Mouse (Mus musculus) forebrain, embryonic 10.5 days (tissue): Measurements from ENCODE around the gene Arfgap3. TPM values are rescaled to one million over a fixed set of nuclear protein-coding genes. Genes with fewer than 3 reads are reported as not detected.
A peak's percentile ranks its signal among the peaks of the same experiment; 100 is the strongest.
"Not testable (repeated sequence)": the region's sequence is repeated elsewhere in the genome, so short reads cannot be mapped to it uniquely, and the experiment has no call there.

Experiments used
- DNase-seq: peaks from one replicate; pipeline ENCODE4 v3.0.0-alpha.2; 2017; ENCODE audit warnings: low spot score; ENCODE audit errors: extremely low spot score
- H3K27ac ChIP-seq: fragments of 300-500 bp; sonication (generic); 2 replicates; pipeline ENCODE4 v1.5.1; 2016; ENCODE audit warnings: mild to moderate bottlenecking
- H3K27me3 ChIP-seq: fragments of 300-500 bp; sonication (generic); 2 replicates; pipeline ENCODE4 v1.6.1; 2016; ENCODE audit warnings: mild to moderate bottlenecking; ENCODE audit not compliant: poor library complexity, severe bottlenecking
- H3K36me3 ChIP-seq: fragments of 300-500 bp; sonication (generic); replicated peaks from 2 replicates; pipeline ENCODE4 v1.6.1; 2016; ENCODE audit warnings: mild to moderate bottlenecking, moderate library complexity
- H3K4me1 ChIP-seq: fragments of 300-500 bp; sonication (generic); 2 replicates; pipeline ENCODE4 v1.6.1; 2016
- H3K4me3 ChIP-seq: fragments of 300-500 bp; sonication (generic); 2 replicates; pipeline ENCODE4 v1.5.1; 2016; ENCODE audit warnings: mild to moderate bottlenecking, moderate library complexity
- H3K9me3 ChIP-seq: fragments of 300-500 bp; sonication (generic); 2 replicates; pipeline ENCODE4 v1.6.1; 2016; ENCODE audit warnings: mild to moderate bottlenecking, moderate library complexity
- WGBS: fragments of 180-500 bp; shearing (Covaris S2); methylation state at CpG from one replicate; pipeline ENCODE4 v1.1.7; 2016; 5-methylcytosine and 5-hydroxymethylcytosine counted together
- polyA plus RNA-seq: library from polyadenylated mRNA; unstranded; fragments of >200 nt; fragmentation: Nextera tagmentation; extraction: Ambion mirVana; gene quantifications from 2 replicates; pipeline ENCODE4 v1.2.1, GENCODE M21; 2016

Gene Arfgap3
- polyA plus RNA-seq, 1 experiment from 2014 or later: 24.4 TPM

GRCm38 (mm10) chr15:83364194-83364593 is 14.1 kb upstream of the Arfgap3 start:
- WGBS: 75% methylated on average over 3 of the region's 3 CpGs

GRCm38 (mm10) chr15:83362813-83363212 is 12.8 kb upstream of the Arfgap3 start:
- WGBS: 93% methylated on average over 1 of the region's 1 CpGs
- H3K4me3 ChIP-seq, H3K9me3 ChIP-seq: not testable (repeated sequence)

More at GRCm38 (mm10) chr15:83364194-83364593, 14.1 kb upstream of the Arfgap3 start:
- Histone ChIP-seq H3K36me3 (no peaks in the 10 kb centered on the region), H3K9me3 (peaks cover 7% of the 10 kb centered on the region; the same call in 1 of the 2 replicates), H3K4me1 (peaks cover 7% of the 10 kb centered on the region), H3K27ac (no peak overlapping the region), H3K27me3 (peaks cover 26% of the 10 kb centered on the region), H3K4me3 (no peak overlapping the region)
- no peak for DNase-seq

GRCm38 (mm10) chr15:83360899-83361298 is 10.9 kb upstream of the Arfgap3 start:
- not testable (repeated sequence) for H3K9me3 ChIP-seq, H3K36me3 ChIP-seq, H3K4me3 ChIP-seq, H3K27me3 ChIP-seq, H3K4me1 ChIP-seq, DNase-seq, H3K27ac ChIP-seq
- 72% methylated on average over 5 of the region's 5 CpGs for WGBS

More at GRCm38 (mm10) chr15:83362813-83363212, 12.8 kb upstream of the Arfgap3 start:
- not testable (repeated sequence) for H3K4me1 ChIP-seq, H3K36me3 ChIP-seq, H3K27ac ChIP-seq, DNase-seq
- peaks cover 21% of the 10 kb centered on the region for H3K27me3 ChIP-seq

GRCm38 (mm10) chr15:83360140-83360539 is 10.1 kb upstream of the Arfgap3 start:
- no peak for DNase-seq
- no peaks in the 10 kb centered on the region for H3K36me3 ChIP-seq
- no peaks in the 10 kb centered on the region for H3K27me3 ChIP-seq

GRCm38 (mm10) chr15:83358476-83358875 is 8.4 kb upstream of the Arfgap3 start:
- WGBS: 83% methylated on average over 1 of the region's 1 CpGs
- no peaks in the 10 kb centered on the region for H3K9me3 ChIP-seq

More at GRCm38 (mm10) chr15:83360140-83360539, 10.1 kb upstream of the Arfgap3 start:
- Histone ChIP-seq H3K4me1 (no peaks in the 10 kb centered on the region), H3K27ac (no peak overlapping the region), H3K4me3 (no peak overlapping the region), H3K9me3 (no peaks in the 10 kb centered on the region)
- WGBS: 87% methylated on average over 3 of the region's 3 CpGs

GRCm38 (mm10) chr15:83351546-83351945 is 1.5 kb upstream of the Arfgap3 start:
- peaks cover 12% of the 10 kb centered on the region for H3K27me3 ChIP-seq
- DNase-seq: no peak
- no peaks in the 10 kb centered on the region for H3K36me3 ChIP-seq
- no peak overlapping the region for H3K27ac ChIP-seq
- peaks cover 23% of the 10 kb centered on the region for H3K4me1 ChIP-seq
- H3K9me3 ChIP-seq: no peaks in the 10 kb centered on the region
- 84% methylated on average over 4 of the region's 4 CpGs for WGBS
- H3K4me3 ChIP-seq: no peak overlapping the region

More at GRCm38 (mm10) chr15:83358476-83358875, 8.4 kb upstream of the Arfgap3 start:
- DNase-seq: no peak
- Histone ChIP-seq H3K4me3 (no peak overlapping the region), H3K4me1 (no peaks in the 10 kb centered on the region), H3K27ac (no peak overlapping the region), H3K27me3 (no peaks in the 10 kb centered on the region), H3K36me3 (no peaks in the 10 kb centered on the region)

GRCm38 (mm10) chr15:83350859-83351258 is 812 bp upstream of the Arfgap3 start:
- Histone ChIP-seq H3K4me1 (peaks cover 23% of the 10 kb centered on the region), H3K36me3 (0 out of 2 replicates have a peak, but pooled peaks cover 5% of the 10 kb centered on the region), H3K27me3 (peaks cover 12% of the 10 kb centered on the region), H3K27ac (peak overlapping the region; percentile 87), H3K4me3 (peak overlapping the region; percentile 93), H3K9me3 (no peaks in the 10 kb centered on the region)
- 56% methylated on average over 2 of the region's 2 CpGs for WGBS
- DNase-seq: no peak

DNA sequence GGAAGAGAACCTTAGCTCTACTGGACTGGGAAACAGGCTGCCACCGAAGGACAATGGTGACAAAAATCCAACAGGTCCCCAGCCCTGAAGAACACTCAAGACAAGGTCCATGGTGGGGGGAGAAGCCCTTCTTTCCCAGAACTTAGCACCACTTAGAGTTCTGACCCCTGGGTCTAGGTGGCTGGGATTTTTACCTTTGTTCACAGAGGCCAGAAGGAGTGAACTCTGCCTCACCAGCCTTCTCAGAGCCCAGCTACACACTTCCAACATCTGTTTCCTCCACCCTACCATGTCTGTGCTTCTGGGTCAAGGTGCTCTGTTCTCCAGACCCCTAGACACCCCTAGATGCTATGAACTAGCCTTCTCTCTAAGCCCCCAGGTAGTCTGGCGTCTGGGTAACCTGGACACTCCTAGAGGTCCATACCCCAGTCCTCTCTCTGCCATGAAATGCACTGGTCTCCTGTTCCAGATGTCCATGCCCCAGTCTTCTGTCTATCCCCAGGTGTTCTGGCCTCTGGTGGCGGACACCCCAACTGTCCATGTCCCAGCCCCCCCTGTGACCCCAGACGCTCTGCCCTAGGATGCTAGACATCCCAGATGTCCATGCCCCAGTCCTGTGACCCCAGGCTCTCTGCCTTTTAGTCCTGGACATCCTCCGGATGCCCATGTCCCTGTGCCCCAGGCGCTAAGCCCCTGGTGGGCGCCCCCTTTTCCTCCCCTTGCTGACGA is 658 bp downstream of the Arfgap3 start:
- peak overlapping the region; percentile 87 for H3K27ac ChIP-seq
- WGBS: 17% methylated on average over 8 of the region's 8 CpGs
- H3K4me3 ChIP-seq: peak overlapping the region; percentile 93
- 0 out of 2 replicates have a peak, but pooled peaks cover 6% of the 10 kb centered on the region for H3K36me3 ChIP-seq
- H3K9me3 ChIP-seq: no peaks in the 10 kb centered on the region
- no peak for DNase-seq
- H3K4me1 ChIP-seq: peaks cover 31% of the 10 kb centered on the region
- peaks cover 12% of the 10 kb centered on the region for H3K27me3 ChIP-seq

DNA sequence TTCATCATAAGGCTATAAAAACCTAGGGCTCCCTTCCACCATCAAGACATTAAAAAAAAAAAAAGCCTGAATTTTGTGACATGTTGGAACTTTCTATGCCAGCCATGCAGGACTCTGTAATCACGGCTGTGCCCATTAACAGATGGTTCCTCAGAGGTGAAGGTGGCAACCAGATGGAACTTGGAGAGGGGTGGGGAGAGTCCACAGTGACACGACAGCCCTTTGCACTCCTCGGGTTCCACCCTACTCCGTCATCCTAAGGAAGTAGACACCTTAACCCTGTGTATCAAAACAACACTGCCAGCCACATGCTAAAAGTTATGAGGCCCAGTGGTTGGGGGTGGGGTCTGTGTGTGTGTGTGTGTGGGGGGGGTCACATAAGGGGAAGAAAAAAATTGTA is 1.3 kb downstream of the Arfgap3 start:
- H3K27ac ChIP-seq: no peak overlapping the region
- H3K4me1 ChIP-seq: peaks cover 38% of the 10 kb centered on the region
- H3K36me3 ChIP-seq: 0 out of 2 replicates have a peak, but pooled peaks cover 6% of the 10 kb centered on the region
- peak overlapping the region; percentile 93; the same call in 1 of the 2 replicates for H3K4me3 ChIP-seq
- no peaks in the 10 kb centered on the region for H3K9me3 ChIP-seq
- DNase-seq: no peak
- WGBS: 79% methylated on average over 4 of the region's 4 CpGs
- H3K27me3 ChIP-seq: peaks cover 12% of the 10 kb centered on the region

DNA sequence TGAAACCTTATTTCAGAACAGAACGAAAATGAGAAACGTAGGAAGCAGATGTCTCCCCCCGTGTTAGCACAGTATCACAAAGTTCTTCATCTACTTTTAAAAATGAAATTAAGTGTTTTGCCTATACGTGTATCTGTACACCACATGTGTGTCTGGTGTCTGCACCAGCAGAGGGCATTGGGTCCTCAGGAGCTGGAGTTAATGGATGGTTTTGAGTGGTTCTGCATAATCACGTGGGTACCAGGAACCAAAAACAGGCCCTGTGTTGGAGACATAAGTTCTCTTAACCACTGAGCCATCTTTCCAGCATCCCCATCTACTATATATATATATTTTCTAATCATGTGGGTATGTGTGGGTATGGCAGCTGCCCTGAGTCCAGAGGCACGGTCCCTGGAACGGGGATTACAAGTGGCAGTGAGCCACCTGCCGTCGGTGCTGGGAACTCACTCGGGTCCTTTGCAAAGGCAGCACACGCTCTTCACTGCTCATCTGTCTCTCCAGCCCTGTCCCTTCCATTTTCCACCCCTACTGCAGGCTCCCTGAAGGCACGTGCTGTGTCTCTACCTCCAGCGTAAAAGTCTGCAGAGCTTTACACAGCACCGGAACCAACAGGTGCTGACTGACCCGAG is 4.0 kb downstream of the Arfgap3 start:
- Histone ChIP-seq H3K27ac (no peak overlapping the region), H3K4me3 (no peak overlapping the region), H3K27me3 (peaks cover 5% of the 10 kb centered on the region), H3K36me3 (peaks cover 19% of the 10 kb centered on the region), H3K4me1 (peaks cover 38% of the 10 kb centered on the region), H3K9me3 (no peaks in the 10 kb centered on the region)
- no peak for DNase-seq
- 89% methylated on average over 15 of the region's 15 CpGs for WGBS

- peaks cover 27% of the 10 kb centered on the region for H3K36me3 ChIP-seq
- H3K27me3 ChIP-seq: no peaks in the 10 kb centered on the region
- no peak overlapping the region for H3K4me3 ChIP-seq
- H3K4me1 ChIP-seq: peaks cover 30% of the 10 kb centered on the region
- no peak for DNase-seq
- H3K9me3 ChIP-seq: no peaks in the 10 kb centered on the region
- H3K27ac ChIP-seq: 0 out of 2 replicates have a peak overlapping the region, but pooled peaks have one; percentile 60
- WGBS: 88% methylated on average over 7 of the region's 7 CpGs
Measured at GRCm38 (mm10) chr15:83344956-83345355, 5.1 kb downstream of the Arfgap3 start.

- peak overlapping the region; percentile 60 for H3K27ac ChIP-seq
Measured at GRCm38 (mm10) chr15:83344157-83344556, 5.9 kb downstream of the Arfgap3 start.

GRCm38 (mm10) chr15:83338908-83339307 is 11.1 kb downstream of the Arfgap3 start:
- no peak overlapping the region for H3K4me3 ChIP-seq
- no peaks in the 10 kb centered on the region for H3K9me3 ChIP-seq
- 89% methylated on average over 6 of the region's 6 CpGs for WGBS
- no peak for DNase-seq
- no peaks in the 10 kb centered on the region for H3K27me3 ChIP-seq
- peaks cover 14% of the 10 kb centered on the region for H3K4me1 ChIP-seq
- peaks cover 40% of the 10 kb centered on the region for H3K36me3 ChIP-seq
- H3K27ac ChIP-seq: no peak overlapping the region

More at GRCm38 (mm10) chr15:83344157-83344556, 5.9 kb downstream of the Arfgap3 start:
- H3K4me1 ChIP-seq: peaks cover 22% of the 10 kb centered on the region
- no peak overlapping the region for H3K4me3 ChIP-seq
- no peaks in the 10 kb centered on the region for H3K9me3 ChIP-seq
- H3K36me3 ChIP-seq: peaks cover 27% of the 10 kb centered on the region
- no peaks in the 10 kb centered on the region for H3K27me3 ChIP-seq
- 35% methylated on average over 7 of the region's 7 CpGs for WGBS
- DNase-seq: no peak
